Mouse (Mus musculus) CH12.LX (cell line): Measurements from ENCODE around the gene Ablim2. TPM values are rescaled to one million over a fixed set of nuclear protein-coding genes. Genes with fewer than 3 reads are reported as not detected.

Experiments
- DNase-seq: peaks from one replicate; pipeline ENCODE4 v3.0.0-alpha.2; 2013; ENCODE audit errors: extremely low read depth
- H3K27ac ChIP-seq: 2 replicates; pipeline ENCODE4 v1.5.1; 2012; ENCODE audit warnings: low read depth, mild to moderate bottlenecking, control low read depth, moderate library complexity; ENCODE audit not compliant: insufficient read depth
- H3K27me3 ChIP-seq: replicated peaks from 2 replicates; pipeline ENCODE3; 2012; ENCODE audit warnings: inconsistent platforms
- H3K36me3 ChIP-seq, 2 experiments: replicated peaks in 1 of 2; 2 replicates each; pipeline versions ENCODE3 to v1.6.1; 2012; ENCODE audit warnings: inconsistent platforms in 1 of 2, low read length in 1 of 2, mild to moderate bottlenecking in 1 of 2, mixed read lengths in 1 of 2, moderate library complexity in 1 of 2; ENCODE audit not compliant: control insufficient read depth in 1 of 2, insufficient read depth in 1 of 2
- H3K4me1 ChIP-seq, 2 experiments: 2 replicates each; pipeline ENCODE4 v1.6.1; 2012; ENCODE audit warnings: inconsistent platforms in 1 of 2, moderate library complexity in 1 of 2; ENCODE audit not compliant: insufficient read depth in 2 of 2, control insufficient read depth in 1 of 2
- H3K4me2 ChIP-seq: 2 replicates; pipeline ENCODE4 v1.6.1; 2012; ENCODE audit warnings: low read depth, mild to moderate bottlenecking, control low read depth; ENCODE audit not compliant: poor library complexity, insufficient read depth, severe bottlenecking
- H3K4me3 ChIP-seq, 3 experiments: fragments of 150-350 bp in 1 of 3; sonication (generic) in 1 of 3; replicated peaks in 1 of 3; 2 replicates each; pipeline versions ENCODE3 to v1.5.1; 2011 to 2012; ENCODE audit warnings: low read depth in 2 of 3, low read length in 2 of 3, mild to moderate bottlenecking in 2 of 3, moderate library complexity in 2 of 3, control low read depth in 1 of 3, improper control_type of control experiment in 1 of 3, inconsistent platforms in 1 of 3, mixed read lengths in 1 of 3; ENCODE audit not compliant: poor library complexity in 1 of 3
- H3K79me2 ChIP-seq: replicated peaks from 2 replicates; pipeline ENCODE4 v1.6.1; 2012; ENCODE audit warnings: mild to moderate bottlenecking, moderate library complexity; ENCODE audit not compliant: control insufficient read depth, poor library complexity, insufficient read depth, severe bottlenecking; ENCODE audit errors: extremely low read depth
- H3K9ac ChIP-seq: 2 replicates; pipeline ENCODE4 v1.6.1; 2012; ENCODE audit warnings: low read depth, mild to moderate bottlenecking, control low read depth, moderate library complexity; ENCODE audit not compliant: insufficient read depth
- H3K9me3 ChIP-seq: replicated peaks from 2 replicates; pipeline ENCODE3; 2012; ENCODE audit warnings: low read length, inconsistent platforms, mixed read lengths
- BHLHE40 ChIP-seq: IDR thresholded peaks from 2 replicates; pipeline ENCODE4 v1.6.1; 2011; ENCODE audit warnings: mild to moderate bottlenecking, low read depth, low read length, improper control_type of control experiment
- CHD2 ChIP-seq: IDR thresholded peaks from 2 replicates; pipeline ENCODE4 v1.6.1; 2011; ENCODE audit warnings: low read length, improper control_type of control experiment
- CTCF ChIP-seq, 2 experiments: IDR thresholded peaks in 1 of 2; conservative IDR thresholded peaks in 1 of 2; 2 replicates each; pipeline ENCODE4 v1.5.1; 2011 to 2012; ENCODE audit warnings: low read depth in 2 of 2, low read length in 2 of 2, improper control_type of control experiment in 1 of 2, inconsistent platforms in 1 of 2, mild to moderate bottlenecking in 1 of 2, moderate library complexity in 1 of 2
- EP300 ChIP-seq: IDR thresholded peaks from 2 replicates; pipeline ENCODE4 v1.6.1; 2011; ENCODE audit warnings: low read length, improper control_type of control experiment
- ETS1 ChIP-seq: conservative IDR thresholded peaks from 2 replicates; pipeline ENCODE4 v1.6.1; 2012; ENCODE audit warnings: low read depth, mild to moderate bottlenecking, inconsistent platforms, low read length, improper control_type of control experiment, moderate library complexity
- HCFC1 ChIP-seq: IDR thresholded peaks from 2 replicates; pipeline ENCODE4 v1.6.1; 2012; ENCODE audit warnings: low read depth, mild to moderate bottlenecking, inconsistent platforms, low read length, improper control_type of control experiment
- JUND ChIP-seq: conservative IDR thresholded peaks from 2 replicates; pipeline ENCODE4 v1.6.1; 2011; ENCODE audit warnings: low read depth, low read length, improper control_type of control experiment
- MAFK ChIP-seq: IDR thresholded peaks from 2 replicates; pipeline ENCODE4 v1.6.1; 2011; ENCODE audit warnings: low read length, improper control_type of control experiment; ENCODE audit not compliant: insufficient replicate concordance
- MAX ChIP-seq: IDR thresholded peaks from 2 replicates; pipeline ENCODE4 v1.6.1; 2011; ENCODE audit warnings: low read length, improper control_type of control experiment
- MEF2A ChIP-seq: IDR thresholded peaks from 2 replicates; pipeline ENCODE4 v1.6.1; 2014; ENCODE audit warnings: low read depth, mild to moderate bottlenecking, inconsistent platforms, low read length, improper control_type of control experiment, borderline replicate concordance
- MYC ChIP-seq: IDR thresholded peaks from 2 replicates; pipeline ENCODE4 v1.6.1; 2011; ENCODE audit warnings: low read depth, mild to moderate bottlenecking, improper control_type of control experiment, low read length
- NELFE ChIP-seq: IDR thresholded peaks from 2 replicates; pipeline ENCODE4 v1.6.1; 2011; ENCODE audit warnings: low read depth, low read length, improper control_type of control experiment
- NRF1 ChIP-seq: IDR thresholded peaks from 2 replicates; pipeline ENCODE4 v1.6.1; 2014; ENCODE audit warnings: low read depth, mild to moderate bottlenecking, inconsistent platforms, low read length, improper control_type of control experiment, moderate library complexity
- PAX5 ChIP-seq: IDR thresholded peaks from 2 replicates; pipeline ENCODE4 v1.6.1; 2012; ENCODE audit warnings: low read length, inconsistent platforms, mixed read lengths
- POLR2A ChIP-seq: IDR thresholded peaks from 2 replicates; pipeline ENCODE4 v1.6.1; 2011; ENCODE audit warnings: low read depth, mild to moderate bottlenecking, improper control_type of control experiment, low read length
- POLR2AphosphoS2 ChIP-seq: IDR thresholded peaks from 2 replicates; pipeline ENCODE4 v1.6.1; 2011; ENCODE audit warnings: low read depth, low read length, improper control_type of control experiment
- RAD21 ChIP-seq: IDR thresholded peaks from 2 replicates; pipeline ENCODE4 v1.6.1; 2011; ENCODE audit warnings: low read depth, mild to moderate bottlenecking, low read length, improper control_type of control experiment, moderate library complexity
- RCOR1 ChIP-seq: conservative IDR thresholded peaks from 2 replicates; pipeline ENCODE4 v1.6.1; 2012; ENCODE audit warnings: low read depth, mild to moderate bottlenecking, inconsistent platforms, low read length, improper control_type of control experiment
- SMC3 ChIP-seq: IDR thresholded peaks from 2 replicates; pipeline ENCODE4 v1.6.1; 2011; ENCODE audit warnings: low read depth, low read length, improper control_type of control experiment
- TBP ChIP-seq: conservative IDR thresholded peaks from 2 replicates; pipeline ENCODE4 v1.6.1; 2011; ENCODE audit warnings: low read depth, low read length, improper control_type of control experiment
- USF1 ChIP-seq: IDR thresholded peaks from 2 replicates; pipeline ENCODE4 v1.6.1; 2014; ENCODE audit warnings: low read depth, mild to moderate bottlenecking, inconsistent platforms, low read length, improper control_type of control experiment
- ZC3H11A ChIP-seq: IDR thresholded peaks from 2 replicates; pipeline ENCODE4 v1.6.1; 2012; ENCODE audit warnings: low read depth, mild to moderate bottlenecking, inconsistent platforms, low read length, improper control_type of control experiment
- ZNF384 ChIP-seq: IDR thresholded peaks from 2 replicates; pipeline ENCODE4 v1.6.1; 2012; ENCODE audit warnings: low read depth, low read length, improper control_type of control experiment, inconsistent platforms
- dilution Hi-C: fragments of 300-500 bp; cut with MboI; formaldehyde crosslinking; loops from 2 replicates; pipeline ENCODE4 v1.14.3; 2020; ENCODE audit warnings: low sequenced_read_pairs; ENCODE audit not compliant: extremely low pct_unique_long_range_greater_than_20kb, extremely low pct_ligation_motif_present
- in situ Hi-C: fragments of 300-500 bp; cut with MboI; formaldehyde crosslinking; loops from 3 replicates; pipeline ENCODE4 v1.14.3; 2019; ENCODE audit warnings: low sequenced_read_pairs, low pct_ligation_motif_present, low pct_unique_long_range_greater_than_20kb, mixed read lengths
- polyA plus RNA-seq: library from polyadenylated mRNA; unstranded; fragments of >175 nt; gene quantifications from 2 replicates; pipeline ENCODE4 v1.2.1, GENCODE M21; 2012; ENCODE audit warnings: low read depth; ENCODE audit not compliant: insufficient read length
- total RNA-seq, 2 experiments: library from RNA; depleted of rRNA; stranded (reverse); fragments of 300-350 nt in 1 of 2; fragments of >200 nt in 1 of 2; gene quantifications; 2 replicates each; pipeline ENCODE4 v1.2.3; 2012 to 2014

The Ablim2 gene
- total and polyA plus RNA-seq, 3 experiments: 4.4 to 12.2 (median 11.0) TPM

DNA sequence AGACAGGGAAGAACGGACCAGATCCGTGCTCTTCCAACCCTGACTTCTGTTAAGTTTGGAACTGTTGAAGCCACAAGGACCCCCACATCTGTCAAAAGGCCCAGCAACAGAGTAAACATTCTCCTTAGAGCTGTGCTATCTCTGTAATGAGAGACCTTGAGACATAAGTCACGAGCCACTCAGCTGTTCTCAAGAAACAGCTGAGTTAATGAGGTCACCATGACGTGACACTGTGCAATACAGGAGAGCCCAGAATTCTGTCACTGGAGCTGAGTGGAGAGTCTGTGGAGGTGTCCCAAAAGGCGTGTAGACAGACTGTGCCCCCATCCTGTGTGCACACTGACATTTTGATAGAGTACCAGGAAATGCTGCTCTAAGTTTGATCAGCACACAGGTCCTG is 45.2 kb upstream of the Ablim2 start:
- DNase-seq: no peak
- no peak for TF ChIP-seq POLR2AphosphoS2
- TF ChIP-seq POLR2A: no peak
- no peak for TF ChIP-seq USF1
- TF ChIP-seq ETS1: no peak; the same call in 1 of the 2 replicates
- no peak for TF ChIP-seq TBP
- TF ChIP-seq EP300: no peak
- TF ChIP-seq PAX5: no peak
- no peak for TF ChIP-seq CTCF (conservative IDR thresholded peaks at IDR 0.05 in 1 of 2, IDR thresholded peaks at IDR 0.05 in 1 of 2; ENCODE audit: low read depth in 2 of 2, low read length in 2 of 2)
- no peak for TF ChIP-seq MYC
- no peak for TF ChIP-seq MEF2A
- no peak for TF ChIP-seq ZC3H11A
- no peak for TF ChIP-seq RCOR1
- TF ChIP-seq, all 38 proteins: peak for 0
- Histone ChIP-seq H3K36me3 (peaks cover 0 to 25% of the 10 kb centered on the region in 2 experiments), H3K4me3 (no peak overlapping the region), H3K27ac (no peak overlapping the region), H3K9me3 (no peaks in the 10 kb centered on the region), H3K9ac (no peak overlapping the region), H3K79me2 (no peaks in the 10 kb centered on the region), H3K4me1 (peaks cover 0 to 4% of the 10 kb centered on the region in 2 experiments; a peak in 1 of 4 replicates), H3K27me3 (no peaks in the 10 kb centered on the region), H3K4me2 (no peak overlapping the region)
- in situ Hi-C loops: no loop called here
- dilution Hi-C loops: no loop called here

GRCm38 (mm10) chr5:35713649-35714354 is 43.9 kb upstream of the Ablim2 start:
- dilution Hi-C loops (no loop called here), in situ Hi-C loops (no loop called here)
- H3K27me3 ChIP-seq: no peaks in the 10 kb centered on the region
- H3K36me3 ChIP-seq: peaks cover 0 to 27% of the 10 kb centered on the region in 2 experiments
- H3K4me3 ChIP-seq: no peak overlapping the region
- H3K4me2 ChIP-seq: no peak overlapping the region
- H3K9me3 ChIP-seq: no peaks in the 10 kb centered on the region
- TF ChIP-seq BHLHE40 (no peak), RCOR1 (no peak), SMC3 (peak; percentile 88), NELFE (no peak), RAD21 (peak; percentile 85), MYC (no peak), HCFC1 (no peak), USF1 (no peak), MEF2A (no peak), CHD2 (no peak), MAX (no peak), TBP (no peak), JUND (no peak), NRF1 (no peak), CTCF (conservative IDR thresholded peaks at IDR 0.05 in 1 of 2, IDR thresholded peaks at IDR 0.05 in 1 of 2; ENCODE audit: low read depth in 2 of 2, low read length in 2 of 2) (peak in 1 of 2 experiments; percentile 91; a peak in 3 of 4 replicates), PAX5 (no peak), MAFK (0 out of 2 replicates have a peak, but pooled peaks have one; percentile 32), ZNF384 (no peak), ZC3H11A (0 out of 2 replicates have a peak, but pooled peaks have one; percentile 8)
- no peak overlapping the region for H3K9ac ChIP-seq
- no peaks in the 10 kb centered on the region for H3K79me2 ChIP-seq
- peak; percentile 64 for DNase-seq
- peaks cover 0 to 4% of the 10 kb centered on the region in 2 experiments; a peak in 1 of 4 replicates for H3K4me1 ChIP-seq
- no peak overlapping the region for H3K27ac ChIP-seq
